In the genomic region with DNA sequence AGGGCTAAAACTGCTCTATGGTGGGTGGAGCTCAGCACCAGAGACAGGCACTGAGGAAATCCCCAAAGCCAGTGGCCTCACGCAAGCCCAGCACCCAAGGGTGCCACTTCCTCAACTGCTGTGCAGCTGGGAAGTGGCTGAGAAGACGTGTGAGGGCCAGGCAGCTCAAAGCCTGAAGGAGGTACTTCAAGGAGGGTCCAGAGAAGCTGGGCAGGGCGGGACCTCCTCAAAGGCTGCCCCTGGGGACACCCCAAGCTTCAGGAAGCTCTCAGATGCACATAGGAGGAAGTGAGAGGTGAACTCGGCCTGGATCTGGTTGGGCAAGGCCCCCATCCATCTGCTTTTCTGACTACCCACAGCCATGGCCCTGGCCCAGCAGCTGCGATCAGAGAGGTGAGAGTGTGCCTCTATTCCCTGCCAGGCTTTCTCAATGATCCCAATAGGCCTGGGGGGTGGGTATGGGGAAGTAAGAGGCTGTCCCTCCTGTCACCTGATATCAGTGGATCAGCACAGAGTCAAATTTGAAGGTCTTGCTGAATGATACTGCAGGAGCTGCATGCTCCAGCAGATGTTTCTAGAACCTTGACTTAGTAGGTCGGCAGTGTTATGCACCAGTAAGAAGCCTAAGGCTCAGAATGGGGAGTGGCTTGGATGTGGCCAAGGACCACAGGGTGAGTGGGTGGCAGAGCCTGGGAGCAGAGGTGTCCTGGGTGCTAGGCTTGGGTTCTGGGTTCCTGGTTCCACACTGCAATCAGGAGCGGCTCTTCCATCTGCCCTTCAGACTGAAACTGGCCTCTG, we compare ENCODE assay signal across 7 mouse cellular contexts. TPM values are rescaled to one million over a fixed set of nuclear protein-coding genes. Genes with fewer than 3 reads are reported as not detected.
DNase-seq lines count a peak whose midpoint lies in the region; ATAC-seq and TF ChIP-seq lines count a peak whose summit lies in the region.

A gene (plus strand): TSS at position 107 of the 798 bp plus-strand sequence.

- no peak for TF ChIP-seq CTCF in G1E (IDR thresholded peaks at IDR 0.05; ENCODE audit: low read depth, low read length)

- no peak for DNase-seq in G1E (ENCODE audit: low spot score)
- no peak for DNase-seq in liver, embryonic 11.5 days (ENCODE audit: low spot score)
- peak; percentile 69 for DNase-seq in skeletal muscle tissue, adult 2 months (ENCODE audit: low read depth, low spot score)
- DNase-seq in ovary, postnatal 36 days (ENCODE audit: low spot score), result no peak
- DNase-seq in frontal cortex, postnatal 36 days (ENCODE audit: low spot score in 2 of 2), result no peak

- ATAC-seq in G1E (ENCODE audit: extremely low read depth, insufficient number of reproducible peaks, low FRiP score, poor library complexity, severe bottlenecking), result peak; percentile 55
- ATAC-seq in common myeloid progenitor, adult 5-6 weeks (replicated peaks; ENCODE audit: low read depth, poor library complexity, severe bottlenecking), result peak; percentile 75
- ATAC-seq in liver, embryonic 11.5 days (replicated peaks; ENCODE audit: low FRiP score), result no peak
- ATAC-seq in neural tube, embryonic 15.5 days (ENCODE audit: low FRiP score), result no peak

- H3K27ac ChIP-seq in liver, embryonic 11.5 days (ENCODE audit: low read depth, low read length), result no peak within 1 kb of the TSS
- no peak within 1 kb of the TSS for H3K27ac ChIP-seq in neural tube, embryonic 15.5 days (replicated peaks)

- peaks cover 19% of the 10 kb centered on the region for H3K4me1 ChIP-seq in G1E (ENCODE audit: insufficient read depth, low read depth, low read length)
- peaks cover 3% of the 10 kb centered on the region; the same call in 1 of the 2 replicates for H3K4me1 ChIP-seq in liver, embryonic 11.5 days (replicated peaks; ENCODE audit: control insufficient read depth, insufficient read depth, low read length)
- H3K4me1 ChIP-seq in neural tube, embryonic 15.5 days, result no peaks in the 10 kb centered on the region

- peak within 1 kb of the TSS; percentile 30; the same call in 1 of the 2 replicates for H3K4me3 ChIP-seq in G1E (ENCODE audit: low read depth, low read length)
- no peak within 1 kb of the TSS for H3K4me3 ChIP-seq in liver, embryonic 11.5 days (ENCODE audit: low read depth, low read length)
- no peak within 1 kb of the TSS for H3K4me3 ChIP-seq in neural tube, embryonic 15.5 days (replicated peaks)

- WGBS in liver, embryonic 11.5 days, result 40% methylated on average over 7 of the region's 7 CpGs
- WGBS in neural tube, embryonic 15.5 days, result 69% methylated on average over 7 of the region's 7 CpGs

- H3K9ac ChIP-seq in liver, embryonic 11.5 days (ENCODE audit: low read depth, low read length), result no peak within 1 kb of the TSS
- H3K9ac ChIP-seq in neural tube, embryonic 15.5 days (replicated peaks), result no peak within 1 kb of the TSS

- no peak within 1 kb of the TSS for H3K4me2 ChIP-seq in liver, embryonic 11.5 days
- no peak within 1 kb of the TSS for H3K4me2 ChIP-seq in neural tube, embryonic 15.5 days

- H3K9me3 ChIP-seq in G1E (replicated peaks), result no peaks in the 10 kb centered on the region
- no peaks in the 10 kb centered on the region for H3K9me3 ChIP-seq in liver, embryonic 11.5 days (ENCODE audit: control insufficient read depth, low read length)
- H3K9me3 ChIP-seq in neural tube, embryonic 15.5 days (replicated peaks), result no peaks in the 10 kb centered on the region

- no peaks in the 10 kb centered on the region for H3K36me3 ChIP-seq in G1E (replicated peaks)
- H3K36me3 ChIP-seq in liver, embryonic 11.5 days (ENCODE audit: control insufficient read depth, insufficient read depth, low read length), result no peaks in the 10 kb centered on the region
- H3K36me3 ChIP-seq in neural tube, embryonic 15.5 days, result no peaks in the 10 kb centered on the region

- H3K27me3 ChIP-seq in G1E (ENCODE audit: insufficient read depth, low read length), result peaks cover 77% of the 10 kb centered on the region
- no peaks in the 10 kb centered on the region; the same call in 1 of the 2 replicates for H3K27me3 ChIP-seq in liver, embryonic 11.5 days (replicated peaks; ENCODE audit: control insufficient read depth, insufficient read depth, low read length)
- H3K27me3 ChIP-seq in neural tube, embryonic 15.5 days (replicated peaks), result no peaks in the 10 kb centered on the region

RNA-seq across cellular contexts. Expression of the gene that starts here (rescaled TPM):
- total RNA-seq in G1E (2014; fragmentation: Nextera tagmentation) (16.1 and 19.0 TPM in 2 replicates), G1E (2017) (64.1 and 67.1 TPM in 2 replicates)
- 3.2 and 4.5 TPM in 2 replicates for polyA plus RNA-seq in G1E (2012)
- total RNA-seq in common myeloid progenitor, adult 5-6 weeks (2017), result 42.8 and 82.2 TPM in 2 replicates
- polyA plus RNA-seq in liver, embryonic 11.5 days (2014; fragmentation: Nextera tagmentation; extraction: Ambion mirVana), result 18.8 and 19.8 TPM in 2 replicates
- 1.6 and 4.2 TPM in 2 replicates for polyA plus RNA-seq in neural tube, embryonic 15.5 days (2015; fragmentation: Nextera tagmentation; extraction: Ambion mirVana)

Comparison
In these comparisons a context has a peak if more than half of its experiments do, and no peak if none do; other contexts are left out.
1. ATAC-seq: peak in G1E (single experiment) and common myeloid progenitor, adult 5-6 weeks (single experiment); none in liver, embryonic 11.5 days (single experiment) and neural tube, embryonic 15.5 days (single experiment).